Mouse (Mus musculus): ENCODE results near the gene Rin2. TPM values are rescaled to one million over a fixed set of nuclear protein-coding genes. Genes with fewer than 3 reads are reported as not detected.
"Not testable (repeated sequence)": the region's sequence is repeated elsewhere in the genome, so short reads cannot be mapped to it uniquely, and the experiment has no call there.

The Rin2 gene
- polyA plus RNA-seq, 1 experiment from 2014 or later: 36.6 TPM

DNA sequence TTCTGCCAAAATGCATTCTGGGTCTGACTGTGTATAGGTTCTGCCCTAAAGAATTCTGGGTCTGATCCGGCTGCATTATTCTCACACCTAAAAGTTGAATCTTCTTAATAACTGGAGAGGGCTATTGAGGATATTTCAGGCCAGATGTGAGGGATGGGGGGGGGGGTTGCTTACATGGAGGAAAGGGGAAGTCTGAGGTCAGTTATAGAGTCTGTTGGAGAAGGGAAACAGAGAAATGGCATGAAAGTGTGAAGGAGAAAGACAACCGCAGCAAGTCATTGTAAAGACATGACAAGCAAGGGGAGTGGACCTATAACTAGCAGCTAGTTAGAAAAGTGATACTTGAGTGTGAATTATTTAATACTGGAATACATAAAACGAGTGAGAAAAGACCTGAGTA, 36.5 kb downstream of the Rin2 start:
- no peaks in the 10 kb centered on the region for H3K27me3 ChIP-seq
- H3K4me1 ChIP-seq: no peaks in the 10 kb centered on the region
- H3K27ac ChIP-seq (replicated peaks): no peak overlapping the region
- no peaks in the 10 kb centered on the region for H3K36me3 ChIP-seq
- H3K9ac ChIP-seq: no peak overlapping the region
- no peak overlapping the region for H3K4me2 ChIP-seq (replicated peaks)
- H3K4me3 ChIP-seq (replicated peaks): no peak overlapping the region
- H3K9me3 ChIP-seq (replicated peaks): no peaks in the 10 kb centered on the region
- WGBS: 76% methylated on average over 3 of the region's 3 CpGs
- ATAC-seq (ENCODE audit: insufficient number of reproducible peaks, low FRiP score, low TSS enrichment, low read depth): no peak

DNA sequence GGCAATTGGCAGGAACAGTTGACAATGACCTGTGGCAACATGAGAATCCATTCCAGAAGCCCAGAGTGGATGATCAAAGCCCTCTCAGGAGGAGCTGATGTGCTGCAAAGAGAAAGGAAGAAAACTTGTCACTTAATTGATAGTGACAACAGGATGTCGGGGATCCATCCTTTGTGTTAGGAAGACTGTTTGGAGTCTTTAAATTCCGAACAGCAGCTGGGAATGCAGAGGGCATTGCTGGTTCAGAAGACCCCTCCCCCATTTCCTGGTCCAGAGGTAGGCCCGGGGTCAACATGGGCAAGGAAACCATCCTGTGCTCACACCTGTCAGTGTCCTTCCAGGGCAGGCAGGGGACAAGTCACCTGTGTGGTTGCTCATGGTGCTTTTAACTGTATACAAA, 37.0 kb downstream of the Rin2 start:
- no peak for ATAC-seq (ENCODE audit: insufficient number of reproducible peaks, low FRiP score, low TSS enrichment, low read depth)
- H3K36me3 ChIP-seq: no peaks in the 10 kb centered on the region
- 27% methylated on average over 3 of the region's 3 CpGs for WGBS

DNA sequence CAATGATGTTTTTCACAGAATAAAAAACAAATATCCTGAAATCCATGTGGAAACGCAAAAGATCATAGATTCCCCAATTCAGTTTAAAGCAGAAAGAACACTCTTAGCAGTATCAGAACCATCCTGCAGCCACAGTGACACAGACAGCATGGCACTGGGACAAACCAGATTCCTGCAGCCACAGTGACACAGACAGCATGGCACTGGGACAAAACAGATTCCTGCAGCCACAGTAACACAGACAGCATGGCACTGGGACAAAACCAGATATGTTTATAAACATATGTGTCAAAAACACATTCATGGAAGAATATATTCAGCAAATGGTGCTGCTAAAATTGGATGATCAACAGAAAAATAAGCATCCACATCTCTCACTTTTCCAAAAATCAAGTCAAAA, 42.5 kb downstream of the Rin2 start:
- Histone ChIP-seq H3K4me3 (replicated peaks) (no peak overlapping the region), H3K27ac (replicated peaks) (no peak overlapping the region), H3K9me3 (replicated peaks) (no peaks in the 10 kb centered on the region), H3K4me2 (replicated peaks) (no peak overlapping the region), H3K9ac (no peak overlapping the region), H3K4me1 (no peaks in the 10 kb centered on the region), H3K27me3 (no peaks in the 10 kb centered on the region), H3K36me3 (no peaks in the 10 kb centered on the region)
- WGBS: 80% methylated on average over 1 of the region's 1 CpGs
- ATAC-seq (ENCODE audit: insufficient number of reproducible peaks, low FRiP score, low TSS enrichment, low read depth): no peak

More for the DNA sequence above, 37.0 kb downstream of the Rin2 start:
- Histone ChIP-seq H3K4me2 (replicated peaks) (no peak overlapping the region), H3K4me3 (replicated peaks) (no peak overlapping the region), H3K9me3 (replicated peaks) (no peaks in the 10 kb centered on the region), H3K27ac (replicated peaks) (no peak overlapping the region), H3K27me3 (no peaks in the 10 kb centered on the region), H3K4me1 (no peaks in the 10 kb centered on the region), H3K9ac (no peak overlapping the region)

DNA sequence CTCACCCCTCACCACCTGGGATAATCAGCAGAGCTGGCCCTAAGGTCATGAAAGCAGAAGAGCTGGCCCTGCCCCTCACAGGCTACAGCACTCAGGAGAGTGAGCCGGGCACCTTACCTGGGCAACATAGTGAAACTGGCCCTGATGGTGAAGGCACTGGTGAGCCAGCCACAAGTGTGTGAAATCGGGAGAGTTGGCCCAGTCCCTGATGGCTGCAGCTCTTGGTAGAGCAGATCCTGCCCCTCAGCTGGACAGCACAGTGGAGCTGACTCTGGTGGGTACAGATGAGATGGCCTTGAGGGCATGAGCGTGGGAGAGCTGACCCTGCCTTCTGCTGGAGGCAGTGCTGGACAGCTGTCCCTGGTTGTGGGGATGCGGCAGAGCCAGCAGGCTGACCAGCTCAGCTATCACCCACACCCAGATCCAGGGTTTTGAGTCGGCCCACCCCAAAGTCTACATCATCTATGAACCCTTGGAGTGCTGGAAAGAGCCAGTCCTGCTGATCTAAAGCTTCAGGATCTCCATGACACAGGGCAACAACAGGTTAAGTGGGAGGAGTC, 43.7 kb downstream of the Rin2 start:
- no peak overlapping the region for H3K4me2 ChIP-seq (replicated peaks)
- no peaks in the 10 kb centered on the region for H3K4me1 ChIP-seq
- H3K9me3 ChIP-seq (replicated peaks): no peaks in the 10 kb centered on the region
- no peak overlapping the region for H3K4me3 ChIP-seq (replicated peaks)
- 79% methylated on average over 5 of the region's 5 CpGs for WGBS
- no peaks in the 10 kb centered on the region for H3K36me3 ChIP-seq
- no peak overlapping the region for H3K9ac ChIP-seq
- H3K27me3 ChIP-seq: no peaks in the 10 kb centered on the region
- no peak for ATAC-seq (ENCODE audit: insufficient number of reproducible peaks, low FRiP score, low TSS enrichment, low read depth)
- no peak overlapping the region for H3K27ac ChIP-seq (replicated peaks)

DNA sequence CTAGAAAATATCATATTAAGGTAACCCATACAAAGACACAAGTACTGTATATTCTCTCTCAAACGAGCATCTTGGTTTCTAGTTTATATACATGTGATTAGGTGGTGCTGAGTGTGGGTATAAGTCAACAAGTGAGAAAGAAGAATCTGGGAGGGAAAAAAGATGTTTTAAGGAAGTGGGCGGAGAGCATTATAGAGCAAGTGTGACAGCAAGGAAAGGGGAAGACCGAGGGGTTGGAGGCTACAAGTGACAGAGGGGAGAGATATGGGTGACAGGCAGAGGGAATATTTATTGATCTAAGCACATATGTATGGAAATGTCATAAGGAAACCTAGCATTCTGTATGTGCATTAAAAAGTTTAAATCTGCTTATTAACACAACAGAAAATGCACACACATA, 45.1 kb downstream of the Rin2 start:
- H3K4me1 ChIP-seq: no peaks in the 10 kb centered on the region
- ATAC-seq (ENCODE audit: insufficient number of reproducible peaks, low FRiP score, low TSS enrichment, low read depth): no peak
- H3K27me3 ChIP-seq: no peaks in the 10 kb centered on the region
- no peak overlapping the region for H3K4me3 ChIP-seq (replicated peaks)
- 64% methylated on average over 3 of the region's 3 CpGs for WGBS
- no peaks in the 10 kb centered on the region for H3K36me3 ChIP-seq
- no peak overlapping the region for H3K9ac ChIP-seq
- H3K9me3 ChIP-seq (replicated peaks): no peaks in the 10 kb centered on the region
- no peak overlapping the region for H3K27ac ChIP-seq (replicated peaks)
- H3K4me2 ChIP-seq (replicated peaks): no peak overlapping the region

DNA sequence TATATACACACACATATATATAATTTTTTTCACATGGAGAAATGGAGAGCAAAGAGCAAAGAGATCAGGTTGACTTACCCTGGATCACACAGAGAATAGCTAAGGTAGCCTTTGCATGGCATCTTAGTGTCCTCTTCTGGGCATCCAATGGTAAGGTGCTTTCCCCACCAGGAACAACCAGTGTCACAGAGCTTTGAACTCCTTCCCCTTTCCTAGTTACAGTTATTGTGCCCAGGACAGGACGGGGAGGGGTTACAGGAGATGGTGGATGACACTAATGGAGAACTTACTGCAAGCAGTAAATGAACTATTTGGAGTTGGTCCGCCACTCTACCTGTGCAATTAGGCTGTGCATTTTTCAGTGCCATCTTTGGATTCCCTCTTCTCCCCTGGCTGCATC, 45.7 kb downstream of the Rin2 start:
- Histone ChIP-seq H3K36me3 (no peaks in the 10 kb centered on the region), H3K4me3 (replicated peaks) (no peak overlapping the region), H3K27me3 (no peaks in the 10 kb centered on the region), H3K9ac (no peak overlapping the region), H3K9me3 (replicated peaks) (no peaks in the 10 kb centered on the region), H3K27ac (replicated peaks) (no peak overlapping the region), H3K4me1 (no peaks in the 10 kb centered on the region), H3K4me2 (replicated peaks) (no peak overlapping the region)
- WGBS: 87% methylated on average over 2 of the region's 2 CpGs
- ATAC-seq (ENCODE audit: insufficient number of reproducible peaks, low FRiP score, low TSS enrichment, low read depth): no peak

DNA sequence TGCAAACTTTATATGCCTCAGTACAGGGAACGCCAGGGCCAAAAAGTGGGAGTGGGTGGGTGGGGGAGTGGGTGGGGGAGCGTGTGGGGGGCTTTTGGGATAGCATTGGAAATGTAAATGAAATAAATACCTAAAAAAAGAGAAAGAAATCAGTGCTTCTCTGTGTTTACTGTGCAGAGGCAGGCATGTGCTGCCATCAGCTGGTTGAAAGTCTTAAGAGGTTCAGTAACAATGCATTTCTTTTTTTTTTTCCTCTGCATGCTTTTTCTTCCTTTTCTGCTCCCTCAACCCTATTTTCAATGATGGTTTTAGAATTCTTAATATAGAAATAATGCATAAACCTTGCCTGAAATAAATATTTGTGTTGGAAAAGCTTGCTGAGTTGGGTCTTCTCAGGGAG, 47.3 kb downstream of the Rin2 start:
- H3K27ac ChIP-seq (replicated peaks); ATAC-seq (ENCODE audit: insufficient number of reproducible peaks, low FRiP score, low TSS enrichment, low read depth); H3K4me1 ChIP-seq; H3K4me3 ChIP-seq (replicated peaks); H3K9ac ChIP-seq; H3K9me3 ChIP-seq (replicated peaks); H3K27me3 ChIP-seq; H3K36me3 ChIP-seq; H3K4me2 ChIP-seq (replicated peaks): not testable (repeated sequence)
- WGBS: 63% methylated on average over 2 of the region's 2 CpGs

DNA sequence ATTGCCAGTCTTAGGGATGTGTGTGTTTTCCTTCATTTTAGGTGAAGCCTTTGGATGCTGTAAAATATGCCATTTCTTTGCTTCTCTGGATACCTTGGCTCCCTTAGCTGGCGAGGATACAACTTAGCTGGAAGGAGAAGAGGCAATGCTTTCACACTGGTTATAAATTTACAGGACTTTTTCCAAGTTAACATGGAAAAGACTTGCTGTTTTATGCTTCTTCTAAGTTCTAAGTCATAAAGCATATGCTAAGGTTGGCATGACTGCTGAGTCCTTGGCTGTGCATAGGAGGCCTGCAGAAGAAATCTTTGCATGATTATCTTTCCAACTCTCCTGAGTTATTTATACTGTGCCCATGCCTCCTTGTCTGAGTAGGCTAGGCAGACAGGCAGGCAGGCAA, 49.3 kb downstream of the Rin2 start:
- no peak overlapping the region for H3K4me3 ChIP-seq (replicated peaks)
- 75% methylated on average over 1 of the region's 1 CpGs for WGBS
- peak; percentile 43; the same call in 1 of the 2 replicates for ATAC-seq (ENCODE audit: insufficient number of reproducible peaks, low FRiP score, low TSS enrichment, low read depth)
- H3K9ac ChIP-seq: no peak overlapping the region
- H3K27ac ChIP-seq (replicated peaks): 0 out of 2 replicates have a peak overlapping the region, but pooled peaks have one; percentile 24
- H3K9me3 ChIP-seq (replicated peaks): no peaks in the 10 kb centered on the region
- no peak overlapping the region for H3K4me2 ChIP-seq (replicated peaks)
- H3K36me3 ChIP-seq: no peaks in the 10 kb centered on the region
- H3K4me1 ChIP-seq: no peaks in the 10 kb centered on the region
- no peaks in the 10 kb centered on the region for H3K27me3 ChIP-seq

DNA sequence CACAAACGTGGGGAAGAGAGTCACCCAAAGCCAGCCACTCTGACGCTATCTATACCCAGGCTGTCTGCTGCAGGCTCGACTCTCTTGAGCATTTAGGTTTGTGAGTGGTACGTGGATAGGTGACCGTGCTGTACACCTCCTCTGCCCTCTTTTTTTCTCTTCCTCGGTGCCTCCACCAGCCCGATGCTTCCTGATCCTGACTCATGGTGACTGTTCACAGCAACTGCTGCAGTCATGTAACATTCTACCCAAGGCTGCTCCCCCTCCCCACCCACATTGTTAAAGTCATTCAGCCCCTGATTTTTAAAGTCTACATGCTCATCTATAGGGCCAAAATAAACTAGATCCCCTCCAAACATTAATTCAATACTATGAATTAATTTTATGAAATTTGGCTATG, 54.4 kb downstream of the Rin2 start:
- no peaks in the 10 kb centered on the region for H3K4me1 ChIP-seq
- no peaks in the 10 kb centered on the region for H3K27me3 ChIP-seq
- ATAC-seq (ENCODE audit: insufficient number of reproducible peaks, low FRiP score, low TSS enrichment, low read depth): no peak
- no peak overlapping the region for H3K9ac ChIP-seq
- no peak overlapping the region for H3K27ac ChIP-seq (replicated peaks)
- H3K36me3 ChIP-seq: no peaks in the 10 kb centered on the region
- H3K4me2 ChIP-seq (replicated peaks): no peak overlapping the region
- WGBS: 78% methylated on average over 7 of the region's 7 CpGs
- H3K4me3 ChIP-seq (replicated peaks): no peak overlapping the region
- no peaks in the 10 kb centered on the region for H3K9me3 ChIP-seq (replicated peaks)

DNA sequence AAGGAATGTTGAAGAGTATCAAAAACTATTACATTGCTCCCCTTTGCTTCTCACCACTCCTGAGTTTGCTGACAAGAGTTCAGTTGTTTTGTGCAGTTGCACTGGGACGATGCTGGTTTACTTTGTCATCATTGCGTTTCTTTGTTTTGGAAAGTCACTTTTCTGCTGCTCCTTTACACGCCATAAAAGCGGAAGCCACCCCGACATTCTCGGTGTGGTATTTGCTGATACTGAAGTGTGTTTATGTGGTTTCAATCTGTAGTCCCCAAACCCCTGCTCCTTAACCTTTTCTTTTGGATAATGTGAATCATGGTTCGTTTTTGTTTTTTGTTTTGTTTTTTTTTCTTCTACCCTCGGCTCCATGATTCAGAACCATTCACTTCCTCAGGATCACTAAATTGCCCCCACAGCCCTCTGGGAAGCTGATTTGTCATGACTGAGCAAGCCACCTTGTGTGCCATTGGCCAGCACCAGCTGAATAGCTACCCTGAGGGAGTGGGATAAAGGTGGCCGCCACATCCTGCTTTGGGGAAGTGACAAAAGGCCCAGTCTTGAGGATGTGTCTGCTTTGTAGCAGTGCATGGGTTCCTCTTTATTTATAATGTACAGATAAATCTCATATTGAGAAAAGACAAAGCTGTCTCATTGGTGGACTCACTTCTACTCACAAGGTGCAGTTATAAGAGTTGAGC, 55.3 kb downstream of the Rin2 start:
- no peak overlapping the region for H3K9ac ChIP-seq
- H3K4me2 ChIP-seq (replicated peaks): no peak overlapping the region
- H3K27ac ChIP-seq (replicated peaks): no peak overlapping the region
- no peaks in the 10 kb centered on the region for H3K36me3 ChIP-seq
- no peak for ATAC-seq (ENCODE audit: insufficient number of reproducible peaks, low FRiP score, low TSS enrichment, low read depth)
- H3K27me3 ChIP-seq: no peaks in the 10 kb centered on the region
- no peak overlapping the region for H3K4me3 ChIP-seq (replicated peaks)
- no peaks in the 10 kb centered on the region for H3K9me3 ChIP-seq (replicated peaks)
- WGBS: 71% methylated on average over 9 of the region's 9 CpGs
- no peaks in the 10 kb centered on the region for H3K4me1 ChIP-seq

DNA sequence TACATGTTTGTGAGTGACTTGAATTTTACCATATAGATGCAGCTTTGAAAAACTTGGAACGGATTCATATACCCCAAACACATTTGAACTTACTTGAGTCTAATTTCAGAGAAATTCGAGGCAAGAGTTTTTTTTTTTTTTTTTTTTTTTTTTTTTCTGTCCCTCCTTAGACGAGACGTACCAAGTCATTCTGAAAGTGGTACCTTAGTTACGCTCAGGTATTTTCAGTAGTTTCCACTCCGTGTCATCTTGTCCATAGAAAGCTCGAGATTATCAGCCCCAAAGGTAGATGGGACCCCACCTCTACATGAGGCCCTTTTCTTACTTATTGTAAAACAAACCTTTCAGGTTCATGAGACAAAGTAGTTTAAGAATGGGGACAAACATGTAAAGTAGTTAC, 55.9 kb downstream of the Rin2 start:
- no peaks in the 10 kb centered on the region for H3K36me3 ChIP-seq
- no peak overlapping the region for H3K9ac ChIP-seq
- no peak for ATAC-seq (ENCODE audit: insufficient number of reproducible peaks, low FRiP score, low TSS enrichment, low read depth)
- WGBS: 86% methylated on average over 7 of the region's 7 CpGs
- no peak overlapping the region for H3K27ac ChIP-seq (replicated peaks)
- H3K4me3 ChIP-seq (replicated peaks): no peak overlapping the region
- H3K4me2 ChIP-seq (replicated peaks): no peak overlapping the region
- no peaks in the 10 kb centered on the region for H3K4me1 ChIP-seq
- no peaks in the 10 kb centered on the region for H3K9me3 ChIP-seq (replicated peaks)
- H3K27me3 ChIP-seq: no peaks in the 10 kb centered on the region

DNA sequence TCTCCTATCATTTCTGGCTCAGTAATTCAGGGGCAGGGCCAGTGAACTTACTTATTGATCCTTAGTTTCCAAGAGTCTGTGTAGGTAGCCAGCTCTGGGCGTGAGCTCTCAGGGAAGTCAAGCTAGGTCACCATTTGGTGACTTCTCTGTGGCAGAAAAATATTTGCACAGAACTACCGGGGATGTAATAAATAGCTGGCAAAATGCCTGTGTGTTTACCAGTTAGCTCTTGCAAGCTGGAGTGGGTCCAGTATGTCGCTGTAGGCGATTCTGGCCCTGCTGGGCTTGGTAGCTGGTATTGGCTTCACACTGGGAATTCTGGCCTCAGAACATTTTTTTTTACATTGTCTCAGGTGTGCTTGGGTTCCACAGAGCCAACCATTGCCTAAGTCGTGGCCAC, 60.1 kb downstream of the Rin2 start:
- 78% methylated on average over 5 of the region's 5 CpGs for WGBS
- no peaks in the 10 kb centered on the region for H3K27me3 ChIP-seq
- no peak overlapping the region for H3K27ac ChIP-seq (replicated peaks)
- no peaks in the 10 kb centered on the region for H3K4me1 ChIP-seq
- no peak overlapping the region for H3K4me2 ChIP-seq (replicated peaks)
- H3K9ac ChIP-seq: no peak overlapping the region
- H3K4me3 ChIP-seq (replicated peaks): no peak overlapping the region
- no peaks in the 10 kb centered on the region for H3K9me3 ChIP-seq (replicated peaks)
- ATAC-seq (ENCODE audit: insufficient number of reproducible peaks, low FRiP score, low TSS enrichment, low read depth): no peak
- H3K36me3 ChIP-seq: no peaks in the 10 kb centered on the region

All from embryonic facial prominence, embryonic 15.5 days (tissue).